Mouse (Mus musculus) hindbrain, embryonic 16.5 days (tissue): Measurements from ENCODE around the gene Clptm1. TPM values are rescaled to one million over a fixed set of nuclear protein-coding genes. Genes with fewer than 3 reads are reported as not detected.
A peak's percentile ranks its signal among the peaks of the same experiment; 100 is the strongest.

Experiments used
- ATAC-seq: fragments of 200-750 bp; cut with Nextera tagmentation; 2 replicates; pipeline ENCODE4 v1.8.0; 2017; ENCODE audit warnings: moderate TSS enrichment, moderate library complexity
- H3K27ac ChIP-seq: fragments of 300-500 bp; sonication (generic); 2 replicates; pipeline ENCODE4 v1.5.1; 2014; ENCODE audit warnings: low read depth, mild to moderate bottlenecking, control low read depth, low read length, moderate library complexity
- H3K27me3 ChIP-seq: fragments of 300-500 bp; sonication (generic); replicated peaks from 2 replicates; pipeline ENCODE4 v1.6.1; 2014; ENCODE audit warnings: low read length; ENCODE audit not compliant: control insufficient read depth, insufficient read depth
- H3K36me3 ChIP-seq: fragments of 300-500 bp; sonication (generic); 2 replicates; pipeline ENCODE4 v1.6.1; 2014; ENCODE audit warnings: mild to moderate bottlenecking, low read length, moderate library complexity, mixed read lengths; ENCODE audit not compliant: control insufficient read depth, insufficient read depth
- H3K4me1 ChIP-seq: fragments of 300-500 bp; sonication (generic); 2 replicates; pipeline ENCODE4 v1.6.1; 2014; ENCODE audit warnings: low read depth, low read length; ENCODE audit not compliant: control insufficient read depth, insufficient read depth
- H3K4me2 ChIP-seq: fragments of 300-500 bp; sonication (generic); 2 replicates; pipeline ENCODE4 v1.6.1; 2014; ENCODE audit warnings: mild to moderate bottlenecking, low read length, control low read depth, moderate library complexity
- H3K4me3 ChIP-seq: fragments of 300-500 bp; sonication (generic); 2 replicates; pipeline ENCODE4 v1.5.1; 2014; ENCODE audit warnings: mild to moderate bottlenecking, low read length, control low read depth, moderate library complexity
- H3K9ac ChIP-seq: fragments of 300-500 bp; sonication (generic); 2 replicates; pipeline ENCODE4 v1.6.1; 2014; ENCODE audit warnings: low read depth, mild to moderate bottlenecking, control low read depth, low read length, moderate library complexity
- H3K9me3 ChIP-seq: fragments of 300-500 bp; sonication (generic); 2 replicates; pipeline ENCODE4 v1.6.1; 2014; ENCODE audit warnings: mild to moderate bottlenecking, low read length, moderate library complexity; ENCODE audit not compliant: control insufficient read depth
- WGBS: fragments of 180-500 bp; shearing (Covaris S2); extraction: QIAGEN DNeasy Blood & Tissue Kit; methylation state at CpG from one replicate; pipeline ENCODE4 v1.1.7; 2014; 5-methylcytosine and 5-hydroxymethylcytosine counted together
- polyA plus RNA-seq: library from polyadenylated mRNA; unstranded; fragments of >200 nt; fragmentation: Nextera tagmentation; extraction: Ambion mirVana; gene quantifications from 2 replicates; pipeline ENCODE4 v1.2.1, GENCODE M21; 2015

The Clptm1 gene
- polyA plus RNA-seq, 1 experiment from 2014 or later, result 138 TPM

DNA sequence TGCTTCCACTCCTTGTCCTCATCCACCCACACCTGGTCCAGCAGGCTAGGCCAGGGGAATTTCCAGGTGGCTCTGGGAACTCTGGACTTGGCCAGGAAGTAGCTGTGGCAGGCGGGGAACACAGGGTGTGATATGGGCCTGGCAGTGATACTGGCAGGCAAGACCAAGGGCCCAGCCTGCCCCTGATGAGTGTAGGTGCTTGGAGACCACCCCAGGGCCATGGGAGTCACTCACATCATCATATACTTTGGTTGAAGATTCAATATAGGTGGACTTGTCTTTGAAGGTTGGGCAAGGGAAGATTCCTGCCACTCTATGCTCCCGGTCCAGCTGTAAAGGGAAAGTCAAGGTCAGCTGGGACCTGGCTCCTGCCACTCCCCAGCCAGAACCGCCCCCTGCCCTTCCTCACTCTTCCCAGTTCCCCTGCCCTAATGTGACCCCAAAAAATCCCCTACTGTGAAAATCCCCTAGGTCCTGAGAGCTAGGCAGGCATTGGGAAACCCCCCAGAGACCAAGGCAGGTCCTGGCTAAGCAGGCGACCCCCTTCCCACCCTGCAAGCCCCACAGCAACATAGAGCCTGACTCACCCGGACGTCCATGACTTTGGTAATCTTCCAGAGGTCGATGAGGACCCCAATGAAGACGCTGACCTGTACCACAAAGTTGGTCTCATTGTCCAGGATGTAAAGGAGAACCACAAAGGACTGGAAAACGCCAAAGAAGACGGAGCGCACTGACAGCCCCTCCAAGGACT lies 29.6 kb downstream of the Clptm1 start:
- no peak overlapping the region for H3K4me2 ChIP-seq

DNA sequence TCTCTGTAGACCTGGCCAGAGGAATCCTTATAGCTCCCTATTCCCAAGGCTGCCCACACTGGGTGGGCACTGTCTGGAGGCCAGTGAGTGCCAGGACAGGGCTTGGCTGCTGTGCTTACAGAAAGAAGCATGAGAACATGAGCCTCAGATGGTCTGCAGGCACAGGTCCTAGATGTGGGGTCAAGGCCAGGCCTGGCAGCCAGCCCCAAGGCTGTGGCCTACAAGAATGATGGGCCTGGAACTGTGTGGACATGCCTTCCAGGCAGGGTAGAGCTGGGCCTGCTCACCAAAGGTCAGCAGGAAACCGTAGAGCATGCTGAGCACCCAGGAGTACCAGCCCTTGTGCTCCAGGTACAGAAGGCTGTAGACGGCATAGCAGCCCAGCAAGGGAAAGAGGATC lies 30.2 kb downstream of the Clptm1 start:
- no peak for ATAC-seq
- Histone ChIP-seq H3K27ac (no peak overlapping the region), H3K9me3 (no peaks in the 10 kb centered on the region), H3K27me3 (no peaks in the 10 kb centered on the region), H3K9ac (no peak overlapping the region), H3K4me3 (no peak overlapping the region), H3K4me2 (no peak overlapping the region), H3K36me3 (peaks cover 61% of the 10 kb centered on the region), H3K4me1 (no peaks in the 10 kb centered on the region)
- 96% methylated on average over 2 of the region's 2 CpGs for WGBS

More for the DNA sequence above, 29.6 kb downstream of the Clptm1 start:
- no peak overlapping the region for H3K4me3 ChIP-seq
- peaks cover 61% of the 10 kb centered on the region for H3K36me3 ChIP-seq
- ATAC-seq, result no peak
- no peak overlapping the region for H3K27ac ChIP-seq
- H3K9ac ChIP-seq, result no peak overlapping the region
- no peaks in the 10 kb centered on the region for H3K4me1 ChIP-seq
- no peaks in the 10 kb centered on the region for H3K9me3 ChIP-seq
- H3K27me3 ChIP-seq, result no peaks in the 10 kb centered on the region
- WGBS, result 90% methylated on average over 11 of the region's 11 CpGs

DNA sequence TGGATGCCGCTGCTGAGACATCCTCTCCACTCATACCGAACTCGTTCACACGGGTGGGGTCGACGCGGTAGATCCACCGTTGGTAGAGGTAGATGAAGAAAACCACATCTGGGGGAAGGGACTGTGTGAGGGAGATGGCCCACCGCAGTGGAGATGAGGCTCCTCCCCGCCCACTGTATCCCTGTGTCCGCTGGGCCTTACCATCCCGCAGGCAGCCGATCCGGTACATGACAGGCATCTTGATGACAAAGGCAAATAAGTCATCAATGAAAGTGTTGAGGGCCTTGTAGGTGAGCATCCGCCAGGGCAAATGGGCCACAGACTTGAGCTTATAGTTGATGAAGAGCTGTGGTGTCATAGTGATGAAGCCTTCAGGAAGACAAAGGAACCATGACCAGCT lies 31.0 kb downstream of the Clptm1 start:
- H3K27me3 ChIP-seq, result no peaks in the 10 kb centered on the region
- ATAC-seq, result no peak
- H3K36me3 ChIP-seq, result peaks cover 54% of the 10 kb centered on the region
- H3K9ac ChIP-seq, result no peak overlapping the region
- 95% methylated on average over 15 of the region's 15 CpGs for WGBS
- no peak overlapping the region for H3K27ac ChIP-seq
- no peaks in the 10 kb centered on the region for H3K9me3 ChIP-seq
- H3K4me1 ChIP-seq, result no peaks in the 10 kb centered on the region
- no peak overlapping the region for H3K4me2 ChIP-seq
- H3K4me3 ChIP-seq, result no peak overlapping the region

DNA sequence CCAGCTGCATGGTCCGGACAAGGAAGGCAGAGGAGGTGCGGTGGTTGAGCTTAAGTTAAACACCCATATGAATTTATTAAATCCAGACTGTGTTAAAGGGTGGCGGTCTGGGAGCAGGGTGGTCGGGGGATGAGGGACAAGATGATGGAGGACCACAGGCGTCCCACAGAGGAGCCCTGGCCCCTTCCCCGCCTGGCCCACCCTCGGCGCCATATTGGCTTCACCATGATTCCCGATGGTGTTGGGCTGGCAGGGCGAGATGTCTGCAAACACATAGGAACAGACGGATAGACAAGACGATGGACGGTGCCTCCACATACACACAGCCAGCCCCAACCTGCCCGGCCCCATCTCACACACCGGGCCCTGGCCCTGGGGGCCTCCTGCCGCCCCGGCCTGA lies 31.6 kb downstream of the Clptm1 start:
- Histone ChIP-seq H3K4me1 (no peaks in the 10 kb centered on the region; the same call in 1 of the 2 replicates), H3K27ac (no peak overlapping the region), H3K4me3 (no peak overlapping the region), H3K9me3 (no peaks in the 10 kb centered on the region), H3K27me3 (no peaks in the 10 kb centered on the region), H3K36me3 (peaks cover 49% of the 10 kb centered on the region), H3K4me2 (no peak overlapping the region), H3K9ac (no peak overlapping the region)
- 94% methylated on average over 17 of the region's 17 CpGs for WGBS
- no peak for ATAC-seq

DNA sequence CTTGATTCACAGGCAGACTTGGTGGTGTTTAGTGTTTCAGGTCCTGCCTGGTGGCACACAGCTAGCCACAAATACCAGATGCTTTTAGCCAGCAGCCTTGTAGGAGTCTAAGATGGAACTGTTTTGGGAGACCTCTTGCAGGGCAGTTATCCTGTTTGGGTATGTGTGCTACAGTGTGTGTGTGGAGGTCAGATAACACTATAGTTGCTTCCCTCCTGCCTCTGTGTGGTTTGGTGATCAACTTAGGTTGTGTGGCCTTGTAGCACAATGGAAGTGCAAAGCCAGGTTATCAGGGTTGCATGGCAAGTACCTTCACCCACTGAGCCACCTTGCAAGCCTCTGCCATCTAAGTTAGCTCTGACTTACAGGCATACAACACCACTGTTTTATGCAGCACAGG lies 32.1 kb downstream of the Clptm1 start:
- Histone ChIP-seq H3K27ac (no peak overlapping the region), H3K36me3 (peaks cover 44% of the 10 kb centered on the region), H3K4me3 (no peak overlapping the region), H3K4me2 (no peak overlapping the region), H3K9me3 (no peaks in the 10 kb centered on the region), H3K9ac (no peak overlapping the region), H3K4me1 (no peaks in the 10 kb centered on the region; the same call in 1 of the 2 replicates), H3K27me3 (no peaks in the 10 kb centered on the region)
- ATAC-seq, result no peak

DNA sequence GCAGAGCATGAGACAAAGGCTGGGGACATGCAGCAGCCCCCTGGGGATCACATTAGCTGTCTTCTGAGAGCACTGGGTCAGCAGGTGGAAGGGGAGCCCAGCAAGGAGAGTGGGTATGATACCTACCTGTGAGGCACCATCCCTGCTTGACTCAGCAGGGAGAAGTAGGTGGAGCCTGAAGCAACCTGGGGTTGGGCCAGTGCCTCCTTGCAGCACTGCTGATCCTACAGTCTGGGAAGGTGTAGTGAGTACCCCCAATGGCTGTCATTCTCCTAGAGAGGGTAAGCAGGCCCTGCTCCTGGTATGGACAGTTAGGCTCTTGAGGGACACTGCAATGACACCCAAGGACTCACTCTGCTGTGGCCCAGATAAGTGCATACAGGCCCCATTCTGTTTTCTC lies 32.6 kb downstream of the Clptm1 start:
- no peak overlapping the region for H3K9ac ChIP-seq
- H3K9me3 ChIP-seq, result no peaks in the 10 kb centered on the region
- H3K36me3 ChIP-seq, result peaks cover 40% of the 10 kb centered on the region
- no peak for ATAC-seq
- H3K27ac ChIP-seq, result no peak overlapping the region
- H3K4me2 ChIP-seq, result no peak overlapping the region
- no peaks in the 10 kb centered on the region; the same call in 1 of the 2 replicates for H3K4me1 ChIP-seq
- no peaks in the 10 kb centered on the region for H3K27me3 ChIP-seq
- H3K4me3 ChIP-seq, result no peak overlapping the region

DNA sequence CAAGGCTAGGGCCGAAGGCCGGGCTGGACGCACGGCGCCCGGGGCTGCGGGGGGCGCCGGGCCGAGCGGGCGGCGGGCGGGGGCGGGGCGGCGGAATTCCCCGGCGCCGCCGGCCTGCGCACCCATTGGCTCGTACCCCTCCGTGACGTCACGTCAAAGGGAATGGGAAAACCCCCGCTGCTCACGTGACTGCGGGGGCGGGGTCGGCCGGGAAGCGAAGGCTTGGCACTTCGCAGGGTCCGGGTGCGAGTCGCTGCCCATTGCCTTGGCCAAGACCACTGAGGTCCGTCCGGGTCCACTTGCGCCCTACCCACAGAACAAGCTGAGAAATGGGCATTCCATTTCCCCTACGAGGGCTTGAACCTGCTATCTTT lies 35.5 kb downstream of the Clptm1 start, which contains the start of gene Relb:
Gene Relb (minus strand): TSS at position 78 of the 374 bp plus-strand sequence.
- Histone ChIP-seq H3K27ac (peak within 1 kb of the TSS; percentile 73), H3K27me3 (no peaks in the 10 kb centered on the region), H3K4me3 (peak within 1 kb of the TSS; percentile 85), H3K9me3 (no peaks in the 10 kb centered on the region), H3K36me3 (peaks cover 23% of the 10 kb centered on the region), H3K4me1 (no peaks in the 10 kb centered on the region; the same call in 1 of the 2 replicates), H3K9ac (peak within 1 kb of the TSS; percentile 67), H3K4me2 (peak within 1 kb of the TSS; percentile 95)
- peak; percentile 67 for ATAC-seq
- WGBS, result 2% methylated on average over 32 of the region's 41 CpGs

DNA sequence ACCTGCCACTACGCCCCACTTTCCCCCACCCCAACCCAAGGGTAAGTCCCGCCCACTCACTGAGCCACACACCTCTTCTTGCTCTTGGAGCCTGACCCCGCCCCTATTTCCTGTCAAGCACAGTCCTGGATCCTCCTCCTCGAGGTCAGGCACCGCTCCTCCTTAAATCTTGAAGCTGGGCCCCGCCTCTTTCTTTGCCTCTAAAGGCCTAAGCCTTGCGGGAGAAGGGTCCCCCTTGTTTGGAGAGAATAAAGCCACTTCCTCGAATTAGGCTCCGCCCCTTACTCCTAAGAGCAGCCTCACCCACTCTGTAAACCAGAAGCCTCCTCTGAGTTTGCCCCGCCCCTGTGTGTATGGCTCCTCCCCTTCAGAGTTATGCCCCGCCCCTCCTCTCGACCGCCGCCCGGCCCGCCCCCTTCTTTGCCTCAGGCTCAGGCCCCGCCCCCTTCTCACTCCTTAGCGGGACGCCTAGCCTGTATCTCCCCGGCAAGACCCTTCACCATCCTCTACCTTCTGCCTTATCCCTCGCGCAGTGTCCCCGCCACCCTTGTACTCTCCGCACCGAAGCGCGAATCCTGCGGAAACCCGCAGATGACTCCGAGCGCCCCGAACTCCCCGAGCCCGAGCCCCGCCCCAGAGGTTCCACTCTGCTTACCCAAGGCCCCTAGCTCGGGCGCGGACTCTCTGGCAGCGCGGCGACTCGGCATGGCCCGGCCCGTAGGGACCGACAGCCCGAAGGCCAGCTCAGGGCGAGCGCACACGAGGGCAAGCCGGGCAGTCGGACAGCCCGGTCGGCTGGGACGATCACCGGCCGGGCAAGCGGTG lies 36.1 kb downstream of the Clptm1 start:
- under 1% methylated on average over 46 of the region's 57 CpGs for WGBS
- H3K4me3 ChIP-seq, result peak overlapping the region; percentile 85
- H3K9ac ChIP-seq, result peak overlapping the region; percentile 67
- no peaks in the 10 kb centered on the region for H3K27me3 ChIP-seq
- H3K4me1 ChIP-seq, result no peaks in the 10 kb centered on the region; the same call in 1 of the 2 replicates
- H3K27ac ChIP-seq, result peak overlapping the region; percentile 73
- H3K9me3 ChIP-seq, result no peaks in the 10 kb centered on the region
- H3K36me3 ChIP-seq, result peaks cover 18% of the 10 kb centered on the region
- H3K4me2 ChIP-seq, result peak overlapping the region; percentile 95
- peak; percentile 85 for ATAC-seq

DNA sequence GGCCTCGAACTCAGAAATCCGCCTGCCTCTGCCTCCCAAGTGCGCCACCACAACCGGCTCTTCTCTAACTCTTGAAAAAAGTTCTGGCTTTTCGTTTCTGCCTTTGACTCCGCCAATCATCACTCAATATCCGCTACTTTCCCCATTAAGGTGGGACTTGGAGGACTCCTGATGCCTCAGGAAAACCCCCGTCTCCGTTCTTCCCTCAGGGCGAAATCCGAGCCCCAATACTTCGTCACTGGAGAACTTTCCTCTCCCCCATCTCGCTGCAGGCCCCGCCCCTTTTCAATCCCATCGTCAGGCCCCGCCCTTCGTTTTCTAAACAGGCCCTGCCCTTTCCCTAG lies 36.7 kb downstream of the Clptm1 start:
- H3K4me1 ChIP-seq, result no peaks in the 10 kb centered on the region; the same call in 1 of the 2 replicates
- H3K9ac ChIP-seq, result 0 out of 2 replicates have a peak overlapping the region, but pooled peaks have one; percentile 39
- no peaks in the 10 kb centered on the region for H3K9me3 ChIP-seq
- peaks cover 13% of the 10 kb centered on the region for H3K36me3 ChIP-seq
- no peak for ATAC-seq
- H3K27ac ChIP-seq, result peak overlapping the region; percentile 73; the same call in 1 of the 2 replicates
- peak overlapping the region; percentile 95 for H3K4me2 ChIP-seq
- WGBS, result 16% methylated on average over 17 of the region's 17 CpGs
- H3K27me3 ChIP-seq, result no peaks in the 10 kb centered on the region
- peak overlapping the region; percentile 85 for H3K4me3 ChIP-seq
